Mouse (Mus musculus) embryonic facial prominence, embryonic 14.5 days (tissue): ENCODE data around the gene Zfhx2. TPM values are rescaled to one million over a fixed set of nuclear protein-coding genes. Genes with fewer than 3 reads are reported as not detected.

ENCODE experiments used
- ATAC-seq: fragments of 200-750 bp; cut with Nextera tagmentation; 2 replicates; pipeline ENCODE4 v1.8.0; 2017; ENCODE audit warnings: low read depth, moderate number of reproducible peaks, moderate TSS enrichment
- DNase-seq: peaks from one replicate; pipeline ENCODE4 v3.0.0-alpha.2; 2015; ENCODE audit warnings: low spot score
- H3K27ac ChIP-seq: fragments of 300-500 bp; sonication (generic); replicated peaks from 2 replicates; pipeline ENCODE4 v1.5.1; 2014; ENCODE audit warnings: low read depth, mild to moderate bottlenecking, low read length, moderate library complexity
- H3K27me3 ChIP-seq: fragments of 300-500 bp; sonication (generic); replicated peaks from 2 replicates; pipeline ENCODE4 v1.6.1; 2014; ENCODE audit warnings: low read length; ENCODE audit not compliant: control insufficient read depth, insufficient read depth
- H3K36me3 ChIP-seq: fragments of 300-500 bp; sonication (generic); 2 replicates; pipeline ENCODE4 v1.6.1; 2014; ENCODE audit warnings: low read length, mixed read lengths; ENCODE audit not compliant: control insufficient read depth, insufficient read depth
- H3K4me1 ChIP-seq: fragments of 300-500 bp; sonication (generic); 2 replicates; pipeline ENCODE4 v1.6.1; 2014; ENCODE audit warnings: antibody characterized with exemption, low read length; ENCODE audit not compliant: control insufficient read depth, insufficient read depth
- H3K4me2 ChIP-seq: fragments of 300-500 bp; sonication (generic); 2 replicates; pipeline ENCODE4 v1.6.1; 2014; ENCODE audit warnings: low read depth, mild to moderate bottlenecking, low read length, moderate library complexity, mixed read lengths
- H3K4me3 ChIP-seq: fragments of 300-500 bp; sonication (generic); 2 replicates; pipeline ENCODE4 v1.5.1; 2014; ENCODE audit warnings: low read depth, mild to moderate bottlenecking, low read length
- H3K9ac ChIP-seq: fragments of 300-500 bp; sonication (generic); 2 replicates; pipeline ENCODE4 v1.6.1; 2014; ENCODE audit warnings: low read depth, mild to moderate bottlenecking, low read length, moderate library complexity, mixed read lengths
- H3K9me3 ChIP-seq: fragments of 300-500 bp; sonication (generic); 2 replicates; pipeline ENCODE4 v1.6.1; 2016; ENCODE audit warnings: low read length; ENCODE audit not compliant: control insufficient read depth
- WGBS: fragments of 180-500 bp; shearing (Covaris S2); extraction: QIAGEN DNeasy Blood & Tissue Kit; methylation state at CpG from one replicate; pipeline ENCODE4 v1.1.7; 2014; 5-methylcytosine and 5-hydroxymethylcytosine counted together
- polyA plus RNA-seq: library from polyadenylated mRNA; unstranded; fragments of >200 nt; fragmentation: Nextera tagmentation; extraction: Ambion mirVana; gene quantifications from 2 replicates; pipeline ENCODE4 v1.2.1, GENCODE M21; 2014

Gene Zfhx2
- polyA plus RNA-seq, 1 experiment from 2014 or later, result 3.4 TPM

DNA sequence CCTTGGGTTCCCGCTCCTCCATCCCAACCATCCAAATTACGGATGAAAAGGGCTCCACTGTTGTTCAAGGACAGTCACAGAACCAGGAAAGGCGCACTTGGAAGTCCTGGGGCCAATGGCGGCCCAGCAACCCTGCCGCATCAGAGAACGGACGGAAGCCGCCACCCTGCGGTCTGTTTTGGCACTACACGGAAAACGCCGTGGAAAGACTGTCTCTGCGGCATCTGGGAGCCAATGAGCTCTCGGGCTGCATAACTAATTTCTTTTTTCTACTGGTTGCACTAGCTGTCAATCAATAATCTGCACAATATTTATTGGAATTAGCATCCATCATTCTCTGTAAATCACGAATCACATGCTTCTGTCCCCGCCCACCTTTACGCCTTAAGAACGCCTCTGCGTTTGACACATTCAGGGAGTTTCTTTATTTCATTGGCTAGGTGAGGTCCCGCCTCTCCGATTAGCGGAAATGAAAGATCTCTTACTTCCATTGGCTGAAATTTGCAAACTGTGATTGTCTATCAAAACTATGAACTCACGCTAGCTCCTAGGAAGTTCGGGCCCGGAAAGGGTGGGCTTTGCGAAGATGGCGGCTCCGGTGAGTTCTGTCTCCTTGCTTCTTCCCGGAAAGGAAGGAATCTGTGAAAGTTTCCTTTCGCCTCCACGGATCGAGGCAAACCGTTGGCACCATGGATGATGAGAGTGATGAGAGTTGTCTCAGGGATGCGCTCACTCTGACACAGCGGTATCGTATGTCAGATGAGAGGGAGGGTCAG is 76.9 kb downstream of the Zfhx2 start, which contains the start of gene Ngdn:
Ngdn (plus strand) TSS at position 464 of the 776 bp plus-strand sequence.
- H3K9me3 ChIP-seq, result no peaks in the 10 kb centered on the region
- H3K4me3 ChIP-seq, result peak within 1 kb of the TSS; percentile 58
- H3K9ac ChIP-seq, result peak within 1 kb of the TSS; percentile 80
- WGBS, result under 1% methylated on average over 35 of the region's 36 CpGs
- peak within 1 kb of the TSS; percentile 78 for H3K4me2 ChIP-seq
- H3K36me3 ChIP-seq, result peaks cover 32% of the 10 kb centered on the region; the same call in 1 of the 2 replicates
- DNase-seq (peak; percentile 100), ATAC-seq (peak; percentile 96)
- H3K4me1 ChIP-seq, result no peaks in the 10 kb centered on the region
- peak within 1 kb of the TSS; percentile 96 for H3K27ac ChIP-seq
- H3K27me3 ChIP-seq, result no peaks in the 10 kb centered on the region

GRCm38 (mm10) chr14:55014591-55014990 is 77.5 kb downstream of the Zfhx2 start:
- Histone ChIP-seq H3K4me2 (peak overlapping the region; percentile 78), H3K4me1 (no peaks in the 10 kb centered on the region), H3K36me3 (peaks cover 26% of the 10 kb centered on the region; the same call in 1 of the 2 replicates), H3K4me3 (peak overlapping the region; percentile 54), H3K27me3 (no peaks in the 10 kb centered on the region), H3K9ac (peak overlapping the region; percentile 80), H3K27ac (peak overlapping the region; percentile 96), H3K9me3 (no peaks in the 10 kb centered on the region)
- DNase-seq (peak; percentile 81), ATAC-seq (peak; percentile 69)
- WGBS, result 2% methylated on average over 27 of the region's 27 CpGs

GRCm38 (mm10) chr14:55011116-55011515 is 81.0 kb downstream of the Zfhx2 start:
- H3K27ac ChIP-seq, result no peak overlapping the region
- H3K36me3 ChIP-seq, result no peaks in the 10 kb centered on the region
- H3K4me2 ChIP-seq, result no peak overlapping the region
- no peak overlapping the region for H3K9ac ChIP-seq
- H3K9me3 ChIP-seq, result no peaks in the 10 kb centered on the region
- H3K4me3 ChIP-seq, result no peak overlapping the region
- WGBS, result 56% methylated on average over 4 of the region's 4 CpGs
- DNase-seq (no peak), ATAC-seq (no peak)
- no peaks in the 10 kb centered on the region for H3K27me3 ChIP-seq
- no peaks in the 10 kb centered on the region for H3K4me1 ChIP-seq

Other genes starting within 250 kb of the Zfhx2 start
- 9.1 and 11.5 TPM in 2 replicates for gene Homez, start 221.4 kb downstream of the Zfhx2 start, polyA plus RNA-seq
- 2.1 and 2.4 TPM in 2 replicates for gene Ppp1r3e, start 214.8 kb downstream of the Zfhx2 start, polyA plus RNA-seq
- 4.5 and 4.8 TPM in 2 replicates for gene Bcl2l2, start 208.9 kb downstream of the Zfhx2 start, polyA plus RNA-seq
- gene Gm20521, start 208.9 kb downstream of the Zfhx2 start, polyA plus RNA-seq, result not detected in 2 replicates
- 110 and 118 TPM in 2 replicates for gene Pabpn1, start 199.8 kb downstream of the Zfhx2 start, polyA plus RNA-seq
- 42.4 and 56.0 TPM in 2 replicates for gene Slc22a17, start 179.2 kb downstream of the Zfhx2 start, polyA plus RNA-seq
- gene Efs, start 166.2 kb downstream of the Zfhx2 start, polyA plus RNA-seq, result 52.2 and 59.1 TPM in 2 replicates
- gene Il25, start 159.6 kb downstream of the Zfhx2 start, polyA plus RNA-seq, result 0.49 and 0.59 TPM in 2 replicates
- gene Cmtm5, start 156.1 kb downstream of the Zfhx2 start, polyA plus RNA-seq, result 13.7 and 14.8 TPM in 2 replicates
- gene Myh6, start 125.4 kb downstream of the Zfhx2 start, polyA plus RNA-seq, result 8.6 and 10.3 TPM in 2 replicates
- gene Gm17428, start 115.4 kb downstream of the Zfhx2 start, polyA plus RNA-seq, result not detected in 2 replicates
- 92.5 and 103 TPM in 2 replicates for gene Myh7, start 97.7 kb downstream of the Zfhx2 start, polyA plus RNA-seq
- gene Ngdn, start 76.9 kb downstream of the Zfhx2 start, polyA plus RNA-seq, result 70.1 and 71.6 TPM in 2 replicates
- 16.7 and 22.6 TPM in 2 replicates for gene Thtpa, start 2.5 kb upstream of the Zfhx2 start, polyA plus RNA-seq
- gene Ap1g2, start 14.3 kb upstream of the Zfhx2 start, polyA plus RNA-seq, result 15.3 and 17.6 TPM in 2 replicates
- 3.0 and 3.8 TPM in 2 replicates for gene Jph4, start 24.6 kb upstream of the Zfhx2 start, polyA plus RNA-seq
- 2.8 and 5.7 TPM in 2 replicates for gene Dhrs2, start 129.7 kb upstream of the Zfhx2 start, polyA plus RNA-seq